Mouse (Mus musculus) forebrain, postnatal 0 days (tissue): ENCODE results near the gene Marveld1. TPM values are rescaled to one million over a fixed set of nuclear protein-coding genes. Genes with fewer than 3 reads are reported as not detected.

Experiments
- ATAC-seq: fragments of 200-750 bp; cut with Nextera tagmentation; 2 replicates; pipeline ENCODE4 v1.8.0; 2017; ENCODE audit warnings: mild to moderate bottlenecking, moderate library complexity
- DNase-seq: peaks from one replicate; pipeline ENCODE4 v3.0.0-alpha.2; 2015
- H3K27ac ChIP-seq: fragments of 300-500 bp; sonication (generic); 2 replicates; pipeline ENCODE4 v1.5.1; 2014; ENCODE audit warnings: low read depth, mild to moderate bottlenecking, antibody characterized with exemption, low read length, moderate library complexity, mixed read lengths
- H3K27me3 ChIP-seq: fragments of 300-500 bp; sonication (generic); 2 replicates; pipeline ENCODE4 v1.6.1; 2014; ENCODE audit warnings: mild to moderate bottlenecking, low read length, mixed read lengths; ENCODE audit not compliant: insufficient read depth
- H3K36me3 ChIP-seq: fragments of 300-500 bp; sonication (generic); 2 replicates; pipeline ENCODE4 v1.6.1; 2014; ENCODE audit warnings: mild to moderate bottlenecking, moderate library complexity; ENCODE audit not compliant: insufficient read depth
- H3K4me1 ChIP-seq: fragments of 300-500 bp; sonication (generic); 2 replicates; pipeline ENCODE4 v1.6.1; 2014; ENCODE audit warnings: antibody characterized with exemption; ENCODE audit not compliant: insufficient read depth
- H3K4me2 ChIP-seq: fragments of 300-500 bp; sonication (generic); 2 replicates; pipeline ENCODE4 v1.6.1; 2014; ENCODE audit warnings: low read depth, mild to moderate bottlenecking, moderate library complexity
- H3K4me3 ChIP-seq: fragments of 300-500 bp; sonication (generic); 2 replicates; pipeline ENCODE4 v1.5.1; 2014; ENCODE audit warnings: low read depth, low read length, mixed read lengths
- H3K9ac ChIP-seq: fragments of 300-500 bp; sonication (generic); 2 replicates; pipeline ENCODE4 v1.6.1; 2014; ENCODE audit warnings: mild to moderate bottlenecking
- H3K9me3 ChIP-seq: fragments of 300-500 bp; sonication (generic); 2 replicates; pipeline ENCODE4 v1.6.1; 2016; ENCODE audit warnings: low read length
- CTCF ChIP-seq: sonication (generic); IDR thresholded peaks from 2 replicates; pipeline ENCODE4 v1.5.1; 2016; ENCODE audit warnings: antibody characterized with exemption, control low read depth, low read depth
- WGBS: fragments of 180-500 bp; shearing (Covaris S2); extraction: QIAGEN DNeasy Blood & Tissue Kit; methylation state at CpG from one replicate; pipeline ENCODE4 v1.1.7; 2014; 5-methylcytosine and 5-hydroxymethylcytosine counted together
- polyA plus RNA-seq: library from polyadenylated mRNA; unstranded; fragments of >200 nt; fragmentation: Nextera tagmentation; extraction: Ambion mirVana; gene quantifications from 2 replicates; pipeline ENCODE4 v1.2.1, GENCODE M21; 2015
- total RNA-seq: library from RNA; depleted of rRNA; stranded (reverse); fragments of >200 nt; gene quantifications from 2 replicates; pipeline ENCODE4 v1.2.3, GENCODE M21; 2014

Gene Marveld1
- total and polyA plus RNA-seq, 2 experiments from 2014 or later: 4.3 to 11.9 TPM

GRCm38 (mm10) chr19:42146276-42147010, 757 bp upstream of the Marveld1 start:
- no peak for TF ChIP-seq CTCF
- ATAC-seq: no peak
- 92% methylated on average over 9 of the region's 9 CpGs for WGBS

GRCm38 (mm10) chr19:42147769-42148568, 769 bp downstream of the Marveld1 start:
- DNase-seq (peak; percentile 54), ATAC-seq (peak; percentile 52)
- peak overlapping the region; percentile 61 for H3K4me3 ChIP-seq
- peak overlapping the region; percentile 78 for H3K9ac ChIP-seq
- no peaks in the 10 kb centered on the region for H3K27me3 ChIP-seq
- H3K36me3 ChIP-seq: no peaks in the 10 kb centered on the region
- H3K4me1 ChIP-seq: no peaks in the 10 kb centered on the region
- H3K9me3 ChIP-seq: no peaks in the 10 kb centered on the region
- no peak; the same call in 1 of the 2 replicates for TF ChIP-seq CTCF
- H3K4me2 ChIP-seq: peak overlapping the region; percentile 70
- peak overlapping the region; percentile 62 for H3K27ac ChIP-seq
- under 1% methylated on average over 62 of the region's 63 CpGs for WGBS

More at GRCm38 (mm10) chr19:42146276-42147010, 757 bp upstream of the Marveld1 start:
- no peaks in the 10 kb centered on the region for H3K9me3 ChIP-seq
- DNase-seq: no peak
- H3K4me1 ChIP-seq: no peaks in the 10 kb centered on the region
- peak overlapping the region; percentile 70; the same call in 1 of the 2 replicates for H3K4me2 ChIP-seq
- H3K9ac ChIP-seq: no peak overlapping the region
- H3K27me3 ChIP-seq: no peaks in the 10 kb centered on the region
- no peak overlapping the region for H3K4me3 ChIP-seq
- no peak overlapping the region for H3K27ac ChIP-seq
- H3K36me3 ChIP-seq: no peaks in the 10 kb centered on the region

- H3K36me3 ChIP-seq: no peaks in the 10 kb centered on the region
- H3K27ac ChIP-seq: no peak overlapping the region
- peak overlapping the region; percentile 61 for H3K4me3 ChIP-seq
- peak overlapping the region; percentile 78 for H3K9ac ChIP-seq
- no peak for TF ChIP-seq CTCF
- H3K27me3 ChIP-seq: no peaks in the 10 kb centered on the region
- peak; percentile 40 for ATAC-seq
- no peaks in the 10 kb centered on the region for H3K9me3 ChIP-seq
- H3K4me2 ChIP-seq: peak overlapping the region; percentile 70
- 37% methylated on average over 7 of the region's 7 CpGs for WGBS
- no peak for DNase-seq
- no peaks in the 10 kb centered on the region for H3K4me1 ChIP-seq
Observed at GRCm38 (mm10) chr19:42148569-42148860, 1.3 kb downstream of the Marveld1 start.

- Histone ChIP-seq H3K27me3 (no peaks in the 10 kb centered on the region), H3K4me1 (no peaks in the 10 kb centered on the region), H3K36me3 (no peaks in the 10 kb centered on the region), H3K9me3 (no peaks in the 10 kb centered on the region), H3K4me2 (no peak overlapping the region), H3K9ac (no peak overlapping the region), H3K4me3 (no peak overlapping the region), H3K27ac (no peak overlapping the region)
- ATAC-seq (peak; percentile 24; the same call in 1 of the 2 replicates), DNase-seq (peak; percentile 86)
- peak; percentile 91 for TF ChIP-seq CTCF
- WGBS: 3% methylated on average over 6 of the region's 6 CpGs
Observed at GRCm38 (mm10) chr19:42151990-42152389, 4.8 kb downstream of the Marveld1 start.

- Histone ChIP-seq H3K36me3 (no peaks in the 10 kb centered on the region), H3K9ac (no peak overlapping the region), H3K4me2 (no peak overlapping the region), H3K4me3 (no peak overlapping the region), H3K27me3 (no peaks in the 10 kb centered on the region), H3K27ac (no peak overlapping the region), H3K9me3 (no peaks in the 10 kb centered on the region), H3K4me1 (no peaks in the 10 kb centered on the region)
- ATAC-seq (no peak), DNase-seq (no peak)
- no peak for TF ChIP-seq CTCF
- 70% methylated on average over 12 of the region's 12 CpGs for WGBS
Observed at GRCm38 (mm10) chr19:42157493-42158237, 10.5 kb downstream of the Marveld1 start.

- ATAC-seq (no peak), DNase-seq (no peak)
- Histone ChIP-seq H3K9me3 (no peaks in the 10 kb centered on the region), H3K4me1 (no peaks in the 10 kb centered on the region), H3K9ac (no peak overlapping the region), H3K27me3 (no peaks in the 10 kb centered on the region), H3K4me3 (no peak overlapping the region), H3K4me2 (no peak overlapping the region), H3K27ac (no peak overlapping the region), H3K36me3 (no peaks in the 10 kb centered on the region)
- WGBS: 73% methylated on average over 13 of the region's 13 CpGs
- no peak for TF ChIP-seq CTCF
Observed at GRCm38 (mm10) chr19:42158246-42159017, 11.2 kb downstream of the Marveld1 start.
